8 mouse cellular contexts compared by ENCODE assay signal in the genomic region with DNA sequence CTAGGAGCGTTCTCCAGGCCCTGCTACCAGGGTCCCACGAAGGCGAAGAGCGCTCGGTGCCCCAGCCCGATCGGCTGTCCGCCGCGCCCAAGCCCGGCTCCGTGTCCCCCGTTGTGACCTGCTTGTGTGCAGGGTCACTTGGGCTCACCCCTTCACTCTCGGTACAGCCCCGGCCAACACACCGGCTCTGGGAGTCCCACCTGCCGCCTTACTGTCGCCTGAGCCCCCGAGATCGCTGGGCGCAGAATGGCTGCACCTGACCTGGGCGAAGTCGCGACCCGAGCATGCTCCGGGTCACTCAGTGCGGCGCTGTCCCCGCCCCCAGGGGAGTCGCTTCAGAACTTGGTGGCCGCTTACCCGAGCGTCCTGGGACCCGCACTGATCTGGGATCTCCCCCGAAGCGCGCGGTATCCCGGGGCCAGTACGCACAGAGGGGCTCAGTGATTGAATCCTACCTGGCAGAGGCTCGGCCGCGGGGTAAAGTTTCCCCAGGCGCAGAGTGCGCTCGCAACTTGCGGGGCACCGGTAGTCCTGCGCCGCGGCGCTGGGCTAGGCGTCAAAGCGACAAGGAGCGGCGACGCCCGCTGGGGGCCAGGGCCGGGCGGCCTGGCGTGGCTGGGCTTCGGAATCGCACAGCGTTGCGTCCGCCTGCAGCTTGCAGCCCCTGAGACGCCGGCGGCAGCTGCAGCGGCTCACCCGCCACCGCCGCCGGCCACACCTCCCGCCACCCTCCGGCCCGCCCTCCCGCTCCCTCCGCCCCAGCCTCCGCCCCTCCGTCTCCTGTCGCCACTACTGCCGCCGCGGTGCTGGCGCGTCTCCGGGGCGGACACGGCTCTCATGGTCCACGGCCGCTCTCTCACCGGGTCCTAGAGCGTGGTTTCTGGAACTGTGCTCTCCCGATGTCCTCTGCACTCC. TPM values are rescaled to one million over a fixed set of nuclear protein-coding genes. Genes with fewer than 3 reads are reported as not detected.
DNase-seq lines count a peak whose midpoint lies in the region; ATAC-seq and TF ChIP-seq lines count a peak whose summit lies in the region.

A gene (minus strand): TSS at position 689 of the 915 bp plus-strand sequence.

- H3K9ac ChIP-seq in heart, postnatal 0 days (replicated peaks; ENCODE audit: low read depth, low read length), result peak within 1 kb of the TSS; percentile 79
- H3K9ac ChIP-seq in lung, embryonic 14.5 days, result peak within 1 kb of the TSS; percentile 69

- H3K4me3 ChIP-seq in E14TG2a.4 (replicated peaks; ENCODE audit: low read length), result peak within 1 kb of the TSS; percentile 84
- H3K4me3 ChIP-seq in forebrain, embryonic 10.5 days, result peak within 1 kb of the TSS; percentile 87
- peak within 1 kb of the TSS; percentile 64 for H3K4me3 ChIP-seq in heart, postnatal 0 days (ENCODE audit: low read depth, low read length)
- H3K4me3 ChIP-seq in lung, embryonic 14.5 days (ENCODE audit: low read depth, low read length), result peak within 1 kb of the TSS; percentile 64

- peaks cover 82% of the 10 kb centered on the region for H3K27me3 ChIP-seq in E14TG2a.4 (ENCODE audit: insufficient read depth, low read length)
- H3K27me3 ChIP-seq in forebrain, embryonic 10.5 days (ENCODE audit: poor library complexity, severe bottlenecking), result peaks cover 20% of the 10 kb centered on the region
- no peaks in the 10 kb centered on the region for H3K27me3 ChIP-seq in heart, postnatal 0 days (ENCODE audit: control insufficient read depth, insufficient read depth, low read length)
- H3K27me3 ChIP-seq in lung, embryonic 14.5 days (ENCODE audit: insufficient read depth, low read length), result no peaks in the 10 kb centered on the region

- peak within 1 kb of the TSS; percentile 93 for H3K27ac ChIP-seq in forebrain, embryonic 10.5 days
- peak within 1 kb of the TSS; percentile 69 for H3K27ac ChIP-seq in heart, postnatal 0 days (ENCODE audit: low read depth)
- peak within 1 kb of the TSS; percentile 81 for H3K27ac ChIP-seq in lung, embryonic 14.5 days (ENCODE audit: low read depth)

- no peak for TF ChIP-seq CTCF in E14TG2a.4 (conservative IDR thresholded peaks at IDR 0.05; ENCODE audit: low read length)
- no peak for TF ChIP-seq CTCF in heart, postnatal 0 days (IDR thresholded peaks at IDR 0.05; ENCODE audit: low read depth)
- no peak for TF ChIP-seq CTCF in lung, embryonic 14.5 days (IDR thresholded peaks at IDR 0.05; ENCODE audit: low read depth)

- no peaks in the 10 kb centered on the region for H3K36me3 ChIP-seq in E14TG2a.4 (ENCODE audit: insufficient read depth, low read length)
- H3K36me3 ChIP-seq in forebrain, embryonic 10.5 days (replicated peaks), result peaks cover 24% of the 10 kb centered on the region
- H3K36me3 ChIP-seq in heart, postnatal 0 days (replicated peaks; ENCODE audit: control insufficient read depth, insufficient read depth, low read length), result no peaks in the 10 kb centered on the region
- H3K36me3 ChIP-seq in lung, embryonic 14.5 days (ENCODE audit: insufficient read depth), result no peaks in the 10 kb centered on the region

- ATAC-seq in heart, postnatal 0 days (ENCODE audit: insufficient read depth, low read depth), result peak; percentile 83
- ATAC-seq in lung, embryonic 14.5 days (ENCODE audit: insufficient read depth), result peak; percentile 91

- under 1% methylated on average over 94 of the region's 95 CpGs for WGBS in forebrain, embryonic 10.5 days
- WGBS in heart, postnatal 0 days, result under 1% methylated on average over 85 of the region's 95 CpGs
- under 1% methylated on average over 94 of the region's 95 CpGs for WGBS in lung, embryonic 14.5 days

- peak within 1 kb of the TSS; percentile 81 for H3K4me2 ChIP-seq in heart, postnatal 0 days (ENCODE audit: low read depth, low read length)
- peak within 1 kb of the TSS; percentile 98 for H3K4me2 ChIP-seq in lung, embryonic 14.5 days

- H3K9me3 ChIP-seq in E14TG2a.4 (ENCODE audit: low read length), result no peaks in the 10 kb centered on the region
- H3K9me3 ChIP-seq in forebrain, embryonic 10.5 days, result no peaks in the 10 kb centered on the region
- no peaks in the 10 kb centered on the region for H3K9me3 ChIP-seq in heart, postnatal 0 days (replicated peaks; ENCODE audit: control insufficient read depth, low read length)
- H3K9me3 ChIP-seq in lung, embryonic 14.5 days (ENCODE audit: low read depth, low read length), result no peaks in the 10 kb centered on the region

- H3K4me1 ChIP-seq in E14TG2a.4 (replicated peaks; ENCODE audit: low read depth, low read length), result peaks cover 10% of the 10 kb centered on the region; the same call in 1 of the 2 replicates
- peaks cover 68% of the 10 kb centered on the region for H3K4me1 ChIP-seq in forebrain, embryonic 10.5 days
- peaks cover 32% of the 10 kb centered on the region for H3K4me1 ChIP-seq in heart, postnatal 0 days (ENCODE audit: control insufficient read depth, insufficient read depth)
- H3K4me1 ChIP-seq in lung, embryonic 14.5 days (ENCODE audit: insufficient read depth), result peaks cover 14% of the 10 kb centered on the region

- peak; percentile 41 for DNase-seq in c-Kit-positive CD71-positive TER-119-negative erythroid progenitor cells, embryonic 14.5 days (ENCODE audit: low read depth)
- peak; percentile 84 for DNase-seq in forebrain, embryonic 10.5 days (ENCODE audit: extremely low spot score, low spot score)
- DNase-seq in heart, postnatal 0 days (ENCODE audit: low spot score), result peak; percentile 91
- peak; percentile 78 to 88 for DNase-seq in kidney, postnatal 25 days
- DNase-seq in lung, embryonic 14.5 days, result peak; percentile 94
- DNase-seq in ovary, adult 18-20 months (ENCODE audit: low spot score), result peak; percentile 53
- peak; percentile 44 for DNase-seq in thymus, postnatal 0 days (ENCODE audit: low spot score)

- TF ChIP-seq EP300 in heart, postnatal 0 days (IDR thresholded peaks at IDR 0.05; ENCODE audit: low read depth), result no peak; the same call in 1 of the 2 replicates

RNA-seq across cellular contexts. Expression of the gene that starts here (rescaled TPM):
- 30.1 and 31.4 TPM in 2 replicates for polyA plus RNA-seq in forebrain, embryonic 10.5 days (2016; fragmentation: Nextera tagmentation; extraction: Ambion mirVana)
- 64.4 and 66.2 TPM in 2 replicates for total RNA-seq in heart, postnatal 0 days (2014; rRNA removed; ENCODE audit: low replicate concordance)
- polyA plus RNA-seq in heart, postnatal 0 days (2015; fragmentation: Nextera tagmentation; extraction: Ambion mirVana), result 37.6 and 39.8 TPM in 2 replicates
- 36.8 and 39.9 TPM in 2 replicates for polyA plus RNA-seq in lung, embryonic 14.5 days (2014; fragmentation: Nextera tagmentation; extraction: Ambion mirVana)
- 4.9 and 5.6 TPM in 2 replicates for polyA plus RNA-seq in thymus, postnatal 0 days (2015; fragmentation: Nextera tagmentation; extraction: Ambion mirVana)

Comparison
In these comparisons a context has a peak if more than half of its experiments do, and no peak if none do; other contexts are left out.
1. Peak in every context shown above with its lines: DNase-seq, ATAC-seq, H3K4me3 ChIP-seq and H3K27ac ChIP-seq.
2. DNase-seq: peak in every context shown above with its lines; median percentile 94 in lung, embryonic 14.5 days; 91 in heart, postnatal 0 days; 84 in forebrain, embryonic 10.5 days; 83 in kidney, postnatal 25 days; 53 in ovary, adult 18-20 months; 44 in thymus, postnatal 0 days; 41 in c-Kit-positive CD71-positive TER-119-negative erythroid progenitor cells, embryonic 14.5 days.